Mouse (Mus musculus): Measurements from ENCODE around the gene Madcam1.

DNA sequence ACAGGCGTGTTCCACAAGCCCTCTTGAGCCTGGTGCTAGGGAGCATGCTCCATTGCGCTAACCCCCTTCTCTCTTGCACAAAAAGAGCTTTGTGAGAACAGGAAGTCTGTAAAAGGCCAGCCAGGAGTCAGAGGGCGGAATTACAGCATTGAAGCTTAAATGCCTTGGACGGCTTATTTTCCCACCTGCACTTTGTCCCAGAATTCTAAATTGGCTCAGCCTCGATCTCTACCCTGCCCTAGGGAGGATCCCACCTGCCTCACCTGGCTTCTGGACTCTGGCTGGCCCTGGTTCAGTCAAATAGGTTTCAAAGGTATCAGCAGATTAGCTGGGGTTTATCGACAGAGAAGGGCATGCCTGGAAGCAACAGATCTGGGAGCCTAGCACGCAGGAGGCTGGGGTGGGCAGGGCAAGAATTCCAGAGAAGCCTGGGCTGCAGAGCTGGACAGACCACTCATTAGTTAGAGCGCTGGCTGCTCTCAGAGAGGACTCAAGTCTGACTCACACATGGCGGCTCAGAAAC is 31.8 kb downstream of the Madcam1 start:
- TF ChIP-seq CTCF (IDR thresholded peaks at IDR 0.05; ENCODE audit: borderline replicate concordance, extremely low read depth, insufficient read depth, insufficient read length) (no peak), POLR2A (IDR thresholded peaks at IDR 0.05; ENCODE audit: borderline replicate concordance, extremely low read depth, insufficient read depth, insufficient read length, poor library complexity, severe bottlenecking) (no peak)

Data from brain, embryonic 14.5 days (tissue).